Mouse (Mus musculus): Measurements from ENCODE around the gene Frs2. TPM values are rescaled to one million over a fixed set of nuclear protein-coding genes. Genes with fewer than 3 reads are reported as not detected.

The Frs2 gene
- total RNA-seq, 2 experiments from 2014 or later: 25.3 to 26.8 TPM

Other genes starting within 250 kb of the Frs2 start
- 10 to 100 TPM; 39.6 to 43.4 TPM for gene Rab3ip, start 197.8 kb downstream of the Frs2 start, total RNA-seq (2021)
- gene Gm10271, start 175.9 kb downstream of the Frs2 start, total RNA-seq (2021): not detected
- gene Best3, start 162.2 kb downstream of the Frs2 start, total RNA-seq (2021): under 1 TPM; 0.28 TPM
- gene Lrrc10, start 103.2 kb downstream of the Frs2 start, total RNA-seq (2021): under 1 TPM in 1 of 2 experiments, not detected in 1; 0.39 TPM
- 100 to 1,000 TPM; 229 to 235 TPM for gene Cct2, start 84.7 kb downstream of the Frs2 start, total RNA-seq (2021)
- 10 to 100 TPM; 61.2 to 64.2 TPM for gene Yeats4, start 76.0 kb upstream of the Frs2 start, total RNA-seq (2021)
- not detected for gene 9530003J23Rik, start 90.2 kb upstream of the Frs2 start, total RNA-seq (2021)
- 1 to 10 TPM; 6.7 to 7.6 TPM for gene Lyz2, start 133.8 kb upstream of the Frs2 start, total RNA-seq (2021)
- under 1 TPM; 0.28 to 0.93 TPM for gene Lyz1, start 144.3 kb upstream of the Frs2 start, total RNA-seq (2021)
- gene Cpsf6, start 231.5 kb upstream of the Frs2 start, total RNA-seq (2021): 100 to 1,000 TPM; 104 to 110 TPM